Mouse (Mus musculus) ES-E14 (cell line): ENCODE results near the gene Lrrc18. TPM values are rescaled to one million over a fixed set of nuclear protein-coding genes. Genes with fewer than 3 reads are reported as not detected.

Experiments
- DNase-seq: peaks from one replicate; pipeline ENCODE4 v3.0.0-alpha.2; 2013; ENCODE audit warnings: low read depth, low spot score
- H3K27ac ChIP-seq: 2 replicates; pipeline ENCODE4 v1.5.1; 2012; ENCODE audit warnings: low read depth, mild to moderate bottlenecking, low read length, moderate library complexity, mixed read lengths; ENCODE audit not compliant: poor library complexity, insufficient read depth, severe bottlenecking
- H3K36me3 ChIP-seq: 2 replicates; pipeline ENCODE4 v1.6.1; 2012; ENCODE audit warnings: mild to moderate bottlenecking, low read length, moderate library complexity, mixed read lengths; ENCODE audit not compliant: control insufficient read depth, poor library complexity, insufficient read depth, severe bottlenecking
- H3K4me1 ChIP-seq, 2 experiments: fragments of 150-350 bp in 1 of 2; sonication (generic) in 1 of 2; 2 replicates each; pipeline ENCODE4 v1.6.1; 2012; ENCODE audit warnings: low read length in 2 of 2, mild to moderate bottlenecking in 1 of 2, mixed read lengths in 1 of 2; ENCODE audit not compliant: control insufficient read depth in 2 of 2, insufficient read depth in 2 of 2, poor library complexity in 1 of 2
- H3K4me3 ChIP-seq, 2 experiments: fragments of 150-350 bp in 1 of 2; sonication (generic) in 1 of 2; 2 replicates each; pipeline ENCODE4 v1.5.1; 2012; ENCODE audit warnings: low read length in 2 of 2, low read depth in 1 of 2, mild to moderate bottlenecking in 1 of 2, mixed read lengths in 1 of 2; ENCODE audit not compliant: insufficient read depth in 1 of 2, poor library complexity in 1 of 2, severe bottlenecking in 1 of 2
- H3K9ac ChIP-seq: 2 replicates; pipeline ENCODE4 v1.6.1; 2012; ENCODE audit warnings: low read depth, mild to moderate bottlenecking, low read length, mixed read lengths; ENCODE audit not compliant: poor library complexity, insufficient read depth, severe bottlenecking
- H3K9me3 ChIP-seq: fragments of 150-350 bp; sonication (generic); 2 replicates; pipeline ENCODE4 v1.6.1; 2012; ENCODE audit warnings: low read depth, mild to moderate bottlenecking, low read length; ENCODE audit not compliant: control insufficient read depth, insufficient read depth
- CHD2 ChIP-seq: IDR thresholded peaks from 2 replicates; pipeline ENCODE4 v1.6.1; 2014; ENCODE audit warnings: mild to moderate bottlenecking, low read depth, low read length, inconsistent platforms
- HCFC1 ChIP-seq: IDR thresholded peaks from 2 replicates; pipeline ENCODE4 v1.6.1; 2012; ENCODE audit warnings: low read length, inconsistent platforms, borderline replicate concordance; ENCODE audit not compliant: insufficient read depth
- MAFK ChIP-seq: IDR thresholded peaks from 2 replicates; pipeline ENCODE4 v1.6.1; 2014; ENCODE audit warnings: mild to moderate bottlenecking, low read depth, low read length, inconsistent platforms; ENCODE audit not compliant: insufficient read depth
- ZC3H11A ChIP-seq: IDR thresholded peaks from 2 replicates; pipeline ENCODE4 v1.6.1; 2012; ENCODE audit warnings: low read depth, mild to moderate bottlenecking, inconsistent platforms, low read length, borderline replicate concordance
- ZNF384 ChIP-seq: IDR thresholded peaks from 2 replicates; pipeline ENCODE4 v1.6.1; 2012; ENCODE audit warnings: low read depth, low read length, inconsistent platforms
- in situ Hi-C, 2 experiments: fragments of 600-800 bp; cut with MboI; formaldehyde crosslinking; loops; one replicate each; pipeline ENCODE4 v1.15.1; 2025; ENCODE audit warnings: low sequenced_read_pairs in 2 of 2, inconsistent platforms in 1 of 2; ENCODE audit not compliant: unreplicated experiment in 2 of 2
- total RNA-seq: library from RNA; depleted of rRNA; stranded (reverse); fragments of 300-350 nt; gene quantifications from 2 replicates; pipeline ENCODE4 v1.2.3, GENCODE M21; 2012; rRNA removed

Gene Lrrc18
- total RNA-seq, 1 experiment: not detected

GRCm38 (mm10) chr14:33058881-33059660 lies 67.9 kb downstream of the Lrrc18 start:
- H3K27ac ChIP-seq: no peak overlapping the region
- no peaks in the 10 kb centered on the region for H3K36me3 ChIP-seq
- no peak for DNase-seq
- H3K9me3 ChIP-seq: no peaks in the 10 kb centered on the region
- no peak overlapping the region for H3K9ac ChIP-seq
- H3K4me3 ChIP-seq: no peak overlapping the region
- no peaks in the 10 kb centered on the region for H3K4me1 ChIP-seq
- no peak for TF ChIP-seq ZC3H11A
- TF ChIP-seq MAFK: no peak
- TF ChIP-seq HCFC1: no peak
- TF ChIP-seq ZNF384: no peak
- no peak for TF ChIP-seq CHD2
- in situ Hi-C loops: no loop called here

- DNase-seq: no peak
- Histone ChIP-seq H3K4me3 (no peak overlapping the region), H3K27ac (no peak overlapping the region), H3K36me3 (no peaks in the 10 kb centered on the region), H3K4me1 (no peaks in the 10 kb centered on the region), H3K9me3 (no peaks in the 10 kb centered on the region), H3K9ac (no peak overlapping the region)
- no peak for TF ChIP-seq MAFK
- TF ChIP-seq ZNF384: no peak
- TF ChIP-seq CHD2: no peak
- TF ChIP-seq ZC3H11A: no peak
- no peak for TF ChIP-seq HCFC1
- in situ Hi-C loops: no loop called here
Measured at GRCm38 (mm10) chr14:33062996-33063395, 71.8 kb downstream of the Lrrc18 start.

Other genes with a start within 250 kb of the Lrrc18 start
- not detected in 2 replicates for gene Tmem273, start 205.4 kb upstream of the Lrrc18 start, total RNA-seq
- gene Fam170b, start 157.4 kb upstream of the Lrrc18 start, total RNA-seq: 0.13 TPM in 1 of 2 replicates, not detected in the other
- 0.16 and 0.36 TPM in 2 replicates for gene Vstm4, start 134.6 kb upstream of the Lrrc18 start, total RNA-seq
- 0.21 and 1.1 TPM in 2 replicates for gene Wdfy4, start 194.1 kb downstream of the Lrrc18 start, total RNA-seq
- 5.7 and 11.4 TPM in 2 replicates for gene Arhgap22, start 222.6 kb downstream of the Lrrc18 start, total RNA-seq